Mouse (Mus musculus): Measurements from ENCODE around the gene Smpdl3b. TPM values are rescaled to one million over a fixed set of nuclear protein-coding genes. Genes with fewer than 3 reads are reported as not detected.

Gene Smpdl3b
- total RNA-seq (2014; rRNA removed): 0.34 and 0.65 TPM in 2 replicates
- polyA plus RNA-seq (2012; rRNA removed): 0.16 and 0.34 TPM in 2 replicates

- peak; percentile 80 for TF ChIP-seq CTCF (IDR thresholded peaks at IDR 0.05; ENCODE audit: low read depth, low read length)
- TF ChIP-seq POLR2A (IDR thresholded peaks at IDR 0.05; ENCODE audit: extremely low read depth, insufficient read depth, low read length): no peak
- Histone ChIP-seq H3K4me3 (ENCODE audit: insufficient read depth, low read depth, low read length) (peak within 1 kb of the TSS; percentile 44), H3K79me2 (ENCODE audit: control insufficient read depth, insufficient read depth, low read length) (no peaks in the 10 kb centered on the region), H3K4me1 (ENCODE audit: control insufficient read depth, insufficient read depth, low read length) (peaks cover 6% of the 10 kb centered on the region), H3K27ac (replicated peaks; ENCODE audit: insufficient read depth, low read depth, low read length) (no peak within 1 kb of the TSS), H3K9ac (ENCODE audit: low read depth, low read length) (peak within 1 kb of the TSS; percentile 50), H3K27me3 (ENCODE audit: control insufficient read depth, insufficient read depth, low read length) (no peaks in the 10 kb centered on the region), H3K36me3 (ENCODE audit: control insufficient read depth, insufficient read depth, low read length) (no peaks in the 10 kb centered on the region)
- WGBS: under 1% methylated on average over 22 of the region's 22 CpGs
- DNase-seq (ENCODE audit: extremely low read depth, low read depth, low spot score): peak; percentile 69
Measured at GRCm38 (mm10) chr4:132756974-132757373, at the start of gene Smpdl3b. Smpdl3b (minus strand) TSS chr4:132757252.

- H3K4me3 ChIP-seq (ENCODE audit: insufficient read depth, low read depth, low read length): no peak overlapping the region
- no peak for DNase-seq (ENCODE audit: extremely low read depth, low read depth, low spot score)
- no peaks in the 10 kb centered on the region for H3K4me1 ChIP-seq (ENCODE audit: control insufficient read depth, insufficient read depth, low read length)
- H3K79me2 ChIP-seq (ENCODE audit: control insufficient read depth, insufficient read depth, low read length): no peaks in the 10 kb centered on the region
- H3K27me3 ChIP-seq (ENCODE audit: control insufficient read depth, insufficient read depth, low read length): no peaks in the 10 kb centered on the region
- no peaks in the 10 kb centered on the region for H3K36me3 ChIP-seq (ENCODE audit: control insufficient read depth, insufficient read depth, low read length)
- TF ChIP-seq CTCF (IDR thresholded peaks at IDR 0.05; ENCODE audit: low read depth, low read length): no peak
- TF ChIP-seq POLR2A (IDR thresholded peaks at IDR 0.05; ENCODE audit: extremely low read depth, insufficient read depth, low read length): no peak
- no peak overlapping the region for H3K9ac ChIP-seq (ENCODE audit: low read depth, low read length)
- 83% methylated on average over 7 of the region's 7 CpGs for WGBS
- no peak overlapping the region for H3K27ac ChIP-seq (replicated peaks; ENCODE audit: insufficient read depth, low read depth, low read length)
Measured at GRCm38 (mm10) chr4:132806620-132807191, 49.7 kb upstream of the Smpdl3b start.

GRCm38 (mm10) chr4:132805599-132806197 lies 48.6 kb upstream of the Smpdl3b start:
- Histone ChIP-seq H3K27ac (replicated peaks; ENCODE audit: insufficient read depth, low read depth, low read length) (no peak overlapping the region; the same call in 1 of the 2 replicates), H3K36me3 (ENCODE audit: control insufficient read depth, insufficient read depth, low read length) (no peaks in the 10 kb centered on the region), H3K4me1 (ENCODE audit: control insufficient read depth, insufficient read depth, low read length) (no peaks in the 10 kb centered on the region), H3K4me3 (ENCODE audit: insufficient read depth, low read depth, low read length) (no peak overlapping the region), H3K79me2 (ENCODE audit: control insufficient read depth, insufficient read depth, low read length) (no peaks in the 10 kb centered on the region), H3K9ac (ENCODE audit: low read depth, low read length) (no peak overlapping the region), H3K27me3 (ENCODE audit: control insufficient read depth, insufficient read depth, low read length) (no peaks in the 10 kb centered on the region)
- WGBS: 82% methylated on average over 12 of the region's 12 CpGs
- TF ChIP-seq POLR2A (IDR thresholded peaks at IDR 0.05; ENCODE audit: extremely low read depth, insufficient read depth, low read length) (no peak), CTCF (IDR thresholded peaks at IDR 0.05; ENCODE audit: low read depth, low read length) (no peak)
- DNase-seq (ENCODE audit: extremely low read depth, low read depth, low spot score): no peak

- H3K27me3 ChIP-seq (ENCODE audit: control insufficient read depth, insufficient read depth, low read length): no peaks in the 10 kb centered on the region
- TF ChIP-seq POLR2A (IDR thresholded peaks at IDR 0.05; ENCODE audit: extremely low read depth, insufficient read depth, low read length): no peak
- TF ChIP-seq CTCF (IDR thresholded peaks at IDR 0.05; ENCODE audit: low read depth, low read length): no peak
- no peak overlapping the region for H3K4me3 ChIP-seq (ENCODE audit: insufficient read depth, low read depth, low read length)
- H3K4me1 ChIP-seq (ENCODE audit: control insufficient read depth, insufficient read depth, low read length): no peaks in the 10 kb centered on the region
- WGBS: 67% methylated on average over 5 of the region's 5 CpGs
- DNase-seq (ENCODE audit: extremely low read depth, low read depth, low spot score): no peak
- peak overlapping the region; percentile 42; the same call in 1 of the 2 replicates for H3K27ac ChIP-seq (replicated peaks; ENCODE audit: insufficient read depth, low read depth, low read length)
- H3K79me2 ChIP-seq (ENCODE audit: control insufficient read depth, insufficient read depth, low read length): no peaks in the 10 kb centered on the region
- H3K9ac ChIP-seq (ENCODE audit: low read depth, low read length): no peak overlapping the region
- no peaks in the 10 kb centered on the region for H3K36me3 ChIP-seq (ENCODE audit: control insufficient read depth, insufficient read depth, low read length)
Measured at GRCm38 (mm10) chr4:132805146-132805545, 48.1 kb upstream of the Smpdl3b start.

GRCm38 (mm10) chr4:132804331-132804730 lies 47.3 kb upstream of the Smpdl3b start:
- no peak overlapping the region for H3K27ac ChIP-seq (replicated peaks; ENCODE audit: insufficient read depth, low read depth, low read length)
- H3K79me2 ChIP-seq (ENCODE audit: control insufficient read depth, insufficient read depth, low read length): no peaks in the 10 kb centered on the region
- H3K4me3 ChIP-seq (ENCODE audit: insufficient read depth, low read depth, low read length): no peak overlapping the region
- no peak for TF ChIP-seq POLR2A (IDR thresholded peaks at IDR 0.05; ENCODE audit: extremely low read depth, insufficient read depth, low read length)
- TF ChIP-seq CTCF (IDR thresholded peaks at IDR 0.05; ENCODE audit: low read depth, low read length): no peak
- DNase-seq (ENCODE audit: extremely low read depth, low read depth, low spot score): peak; percentile 36
- H3K36me3 ChIP-seq (ENCODE audit: control insufficient read depth, insufficient read depth, low read length): no peaks in the 10 kb centered on the region
- WGBS: 91% methylated on average over 6 of the region's 6 CpGs
- no peaks in the 10 kb centered on the region for H3K27me3 ChIP-seq (ENCODE audit: control insufficient read depth, insufficient read depth, low read length)
- H3K9ac ChIP-seq (ENCODE audit: low read depth, low read length): no peak overlapping the region
- H3K4me1 ChIP-seq (ENCODE audit: control insufficient read depth, insufficient read depth, low read length): no peaks in the 10 kb centered on the region

GRCm38 (mm10) chr4:132803876-132804275 lies 46.8 kb upstream of the Smpdl3b start:
- no peaks in the 10 kb centered on the region for H3K27me3 ChIP-seq (ENCODE audit: control insufficient read depth, insufficient read depth, low read length)
- H3K27ac ChIP-seq (replicated peaks; ENCODE audit: insufficient read depth, low read depth, low read length): no peak overlapping the region
- no peak overlapping the region for H3K9ac ChIP-seq (ENCODE audit: low read depth, low read length)
- H3K79me2 ChIP-seq (ENCODE audit: control insufficient read depth, insufficient read depth, low read length): no peaks in the 10 kb centered on the region
- no peak overlapping the region for H3K4me3 ChIP-seq (ENCODE audit: insufficient read depth, low read depth, low read length)
- DNase-seq (ENCODE audit: extremely low read depth, low read depth, low spot score): no peak
- TF ChIP-seq POLR2A (IDR thresholded peaks at IDR 0.05; ENCODE audit: extremely low read depth, insufficient read depth, low read length): no peak
- H3K36me3 ChIP-seq (ENCODE audit: control insufficient read depth, insufficient read depth, low read length): no peaks in the 10 kb centered on the region
- H3K4me1 ChIP-seq (ENCODE audit: control insufficient read depth, insufficient read depth, low read length): no peaks in the 10 kb centered on the region
- 96% methylated on average over 7 of the region's 7 CpGs for WGBS
